Mouse (Mus musculus): ENCODE measurements at regions not wholly inside any gene's neighbourhood (a gene's known extent, or its start where the extent isn't known, plus 50 kb on each side); places are given as distances from the start of the nearest gene placed in this dataset.

DNA sequence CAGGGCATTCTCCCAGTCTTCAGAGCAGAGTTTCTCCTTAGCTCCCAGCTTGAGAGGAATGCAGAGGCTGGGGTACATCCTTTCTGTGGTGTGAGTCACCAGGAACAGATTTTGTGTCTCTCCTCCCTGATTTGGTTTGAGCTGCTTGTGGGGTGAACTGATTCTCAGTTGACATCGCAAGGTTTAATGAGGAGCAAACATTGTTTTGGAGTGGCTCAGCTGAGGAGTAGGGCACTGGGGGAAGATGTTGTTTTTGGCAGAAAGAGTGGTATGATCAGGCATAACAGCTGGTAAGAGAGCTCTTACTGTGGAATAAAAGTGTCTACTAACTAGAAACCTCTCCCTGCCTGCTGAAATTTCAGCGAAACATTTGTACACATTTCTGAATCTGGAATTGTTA, 519.4 kb upstream of the Fam241a start:
- no peak for DNase-seq

DNA sequence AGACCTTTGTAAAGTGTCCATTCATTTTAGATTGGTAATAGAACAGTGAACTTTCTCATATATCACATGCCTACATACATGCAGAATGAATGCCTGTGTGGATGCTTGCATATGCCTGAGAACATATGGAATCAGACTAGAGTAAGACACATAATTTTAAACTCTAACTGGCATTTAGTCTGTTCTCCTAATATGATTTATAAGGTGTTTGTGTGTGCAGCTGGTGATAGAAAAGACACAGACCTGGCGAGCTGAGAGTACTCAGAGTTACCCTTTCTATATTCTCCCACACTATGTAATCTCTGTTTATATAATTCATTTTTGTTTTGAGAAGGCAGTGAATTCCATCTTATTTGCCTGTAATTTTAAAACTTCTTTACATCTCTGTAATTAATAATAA, 517.4 kb upstream of the Fam241a start:
- no peak for DNase-seq

DNA sequence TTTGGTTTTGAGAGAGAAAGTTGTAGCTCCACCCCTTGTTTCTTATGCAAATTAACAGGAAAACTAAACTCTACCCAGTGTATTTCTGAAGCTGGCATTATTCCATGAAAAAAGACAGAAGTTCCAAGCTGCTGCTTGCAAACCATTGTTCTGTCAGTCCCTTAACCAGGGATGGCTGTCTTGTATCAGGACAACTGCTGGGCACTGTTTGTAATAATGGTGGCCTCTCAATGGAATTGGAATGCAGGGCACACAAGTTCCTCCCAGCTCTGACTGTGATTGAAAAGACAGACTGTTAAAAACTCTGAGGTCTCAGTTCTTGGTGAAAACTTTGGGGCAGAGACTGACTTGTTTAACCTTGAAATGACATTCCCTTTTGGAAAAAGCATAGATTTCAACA, 516.0 kb upstream of the Fam241a start:
- no peak for DNase-seq

DNA sequence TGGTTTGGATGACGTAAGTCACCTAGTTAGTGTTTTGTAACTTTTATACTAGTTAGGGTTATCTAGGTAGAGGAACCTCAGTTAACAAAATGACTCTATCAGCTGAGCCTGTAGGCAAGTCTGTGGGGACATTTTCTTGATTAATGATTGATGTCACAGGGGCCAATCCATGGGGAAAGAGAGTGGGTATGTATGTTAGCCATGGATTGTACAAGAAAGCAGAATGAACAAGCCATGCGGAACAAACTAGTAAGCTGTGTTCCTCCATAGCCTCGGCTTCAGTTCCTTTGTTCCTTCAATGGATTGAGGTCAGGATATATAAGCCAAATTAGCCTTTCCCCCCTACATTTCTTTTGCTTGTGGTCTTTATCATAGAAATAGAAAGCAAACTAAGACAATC, 498.7 kb upstream of the Fam241a start:
- DNase-seq = no peak

DNA sequence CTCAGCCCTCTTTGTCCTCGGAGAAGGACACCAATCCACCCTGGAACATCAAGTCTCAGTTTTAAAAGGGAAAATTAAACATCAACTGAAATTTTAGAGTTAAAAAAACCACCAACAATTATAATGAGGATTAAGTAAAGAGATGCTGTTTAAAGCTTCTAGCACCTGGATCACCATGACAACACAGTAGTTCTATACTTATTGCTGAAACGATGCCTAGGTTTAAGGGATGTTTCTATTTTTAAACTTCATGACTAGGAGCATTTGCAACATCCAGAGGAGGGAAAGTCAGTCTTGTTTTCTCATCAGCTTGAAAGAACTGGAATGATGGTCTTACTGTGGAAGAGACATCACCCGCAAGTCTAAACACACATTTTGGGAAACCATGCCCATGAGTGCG, 484.5 kb upstream of the Fam241a start:
- no peak for DNase-seq

DNA sequence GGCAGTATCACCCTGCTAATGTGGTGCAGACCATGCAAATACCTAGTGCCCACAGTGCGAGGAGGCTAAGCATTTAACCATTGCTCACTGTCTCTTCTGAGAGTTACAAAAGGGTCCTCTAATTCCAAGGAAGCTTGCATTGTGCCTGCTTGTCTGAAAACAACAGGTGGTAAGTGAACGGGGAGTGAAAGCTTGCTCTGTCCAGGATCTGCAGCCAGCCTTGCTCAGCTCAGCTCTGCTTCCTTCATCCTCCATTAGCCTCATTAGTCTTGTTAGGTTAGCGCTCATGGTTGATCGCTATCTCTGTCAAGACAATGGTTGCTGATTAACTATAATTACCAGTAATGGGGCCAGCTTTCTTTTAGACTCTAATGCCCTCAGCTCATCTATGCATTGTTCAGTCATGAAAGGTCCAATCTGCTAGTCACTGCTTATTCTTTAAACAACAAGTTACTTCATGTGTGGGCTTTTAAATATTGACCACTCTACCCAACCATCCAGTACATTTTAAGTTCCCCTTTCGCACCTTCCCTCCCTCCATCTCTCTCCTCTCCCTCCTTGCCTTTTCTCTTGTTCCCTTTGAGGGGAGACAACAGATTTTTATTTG, 473.5 kb upstream of the Fam241a start:
- DNase-seq = no peak

DNA sequence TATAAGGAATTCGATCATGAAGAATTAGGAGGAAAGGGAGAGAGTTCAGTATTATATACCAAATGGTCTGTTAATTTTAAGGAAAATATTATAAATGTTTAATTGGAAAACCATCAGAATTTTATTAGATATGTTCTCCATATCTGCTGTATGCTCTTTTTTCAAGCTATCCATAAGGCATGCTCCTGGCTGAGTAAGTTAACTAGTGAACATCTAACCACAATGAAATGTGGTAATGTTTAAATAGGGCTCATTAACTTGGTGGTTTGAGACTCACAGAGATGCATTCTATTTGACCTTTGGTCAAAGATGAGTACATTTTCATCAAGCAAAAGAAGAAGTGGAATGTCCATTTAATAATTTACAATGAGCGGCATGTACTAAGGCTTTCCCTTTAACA, 466.2 kb upstream of the Fam241a start:
- DNase-seq = no peak

DNA sequence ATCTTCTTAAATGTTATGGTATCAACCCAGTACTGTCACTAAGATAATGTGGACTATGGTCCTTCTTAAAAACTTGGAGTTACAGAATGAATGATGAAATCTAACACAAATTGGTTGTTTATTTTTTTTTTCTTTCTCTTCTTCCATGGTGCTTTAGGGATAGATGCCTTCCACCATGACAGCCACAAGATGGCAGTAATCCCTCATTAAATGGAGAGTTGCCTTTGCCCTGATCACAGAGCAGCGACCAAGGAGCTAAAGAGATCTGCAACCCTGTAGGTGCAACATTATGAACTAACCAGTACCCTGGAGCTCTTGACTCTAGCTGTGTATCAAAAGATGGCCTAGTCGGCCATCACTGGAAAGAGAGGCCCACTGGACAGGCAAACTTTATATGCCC, 453.0 kb upstream of the Fam241a start:
- DNase-seq = peak; percentile 18

DNA sequence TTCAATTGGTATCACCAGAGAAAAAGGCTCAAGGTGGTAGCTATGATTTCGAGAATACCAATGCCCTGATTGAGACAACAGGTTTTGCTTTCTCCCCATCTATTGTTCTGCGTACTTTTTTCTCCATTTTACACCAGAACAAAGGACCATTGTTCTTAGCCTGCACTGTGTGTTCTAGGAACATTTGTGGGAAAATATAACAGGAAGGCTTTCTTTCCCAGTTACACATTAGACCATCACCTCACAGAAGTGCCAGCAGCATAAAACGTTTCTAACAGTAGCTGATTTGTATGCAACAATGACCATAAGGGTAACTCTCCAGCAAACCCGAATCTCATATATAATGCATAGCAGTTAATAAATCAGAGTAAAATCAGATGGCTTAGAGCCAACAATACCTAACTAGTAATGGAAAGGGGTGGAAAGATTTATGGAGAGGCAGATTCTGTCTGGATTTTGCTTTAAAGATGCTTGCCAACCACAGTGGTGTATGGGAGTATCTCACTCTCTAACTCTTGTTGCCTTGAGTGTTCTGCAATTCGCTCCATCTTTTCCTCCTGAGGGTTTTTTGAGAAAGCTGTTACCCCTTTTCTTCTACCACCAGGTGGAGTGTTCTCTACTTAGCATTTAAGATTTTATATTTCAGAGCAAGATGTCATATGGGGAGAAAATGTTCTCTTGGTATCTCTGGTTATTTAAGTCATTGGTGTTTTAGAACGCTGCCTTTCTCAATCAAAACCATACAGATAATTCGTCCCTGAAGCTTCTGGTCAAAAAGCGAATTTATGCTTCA, 451.9 kb upstream of the Fam241a start:
- DNase-seq = no peak

DNA sequence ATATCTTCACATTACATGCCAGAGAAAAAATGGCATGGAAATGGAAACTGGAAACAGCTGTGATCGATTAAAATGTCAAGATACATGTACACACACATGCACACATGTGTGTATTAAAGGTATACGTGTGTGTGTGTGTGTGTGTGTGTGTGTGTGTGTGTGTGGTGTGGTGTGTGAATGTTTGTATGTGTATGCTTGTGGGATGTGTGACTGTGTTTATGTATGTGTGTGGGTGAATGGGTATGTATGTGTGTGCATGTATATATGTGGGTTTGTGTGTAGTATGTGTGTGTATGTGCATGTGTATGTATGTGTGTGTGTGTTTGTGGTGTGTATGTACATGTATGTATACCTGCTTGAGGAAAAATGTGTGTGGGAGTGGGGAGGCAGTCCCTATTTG, 441.4 kb upstream of the Fam241a start:
- no peak for DNase-seq

DNA sequence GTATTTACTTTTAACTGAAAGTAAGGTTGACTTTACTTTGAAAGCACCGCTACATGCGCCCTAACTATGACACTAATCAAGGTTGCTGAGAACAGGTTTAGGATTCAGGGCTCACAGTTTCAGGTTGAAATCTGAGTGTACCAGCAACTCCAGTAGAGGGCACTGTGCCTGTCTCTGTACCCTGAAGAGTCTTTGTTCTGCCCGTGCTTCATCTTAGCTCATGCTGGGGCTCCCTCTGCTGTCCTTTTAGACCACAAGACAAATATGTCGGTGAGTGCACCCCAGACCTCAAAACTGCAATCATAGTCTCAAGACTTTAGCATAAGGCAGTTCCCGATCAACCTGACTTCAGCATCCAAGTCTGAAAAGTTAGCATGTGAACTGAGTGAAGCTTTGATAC, 440.9 kb upstream of the Fam241a start:
- peak; percentile 71 for DNase-seq

DNA sequence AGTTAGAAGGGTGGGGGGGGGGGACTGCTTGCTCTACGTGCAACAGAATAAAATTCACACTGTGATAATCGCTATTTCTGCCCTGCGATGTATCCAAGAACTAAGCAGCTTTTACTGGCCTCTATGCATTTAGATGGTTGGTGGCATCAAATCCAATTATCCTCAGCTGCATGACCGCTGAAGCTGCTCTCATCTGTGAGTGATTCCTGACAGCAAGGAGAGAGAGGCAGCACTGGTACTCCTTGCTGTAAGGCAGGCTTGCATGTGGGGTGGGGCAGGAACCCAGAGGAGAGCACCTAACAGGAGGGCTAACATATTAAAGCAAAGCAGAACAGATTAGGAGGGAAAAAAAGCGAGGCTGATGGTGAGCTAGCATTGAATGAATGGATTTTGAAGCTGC, 431.6 kb upstream of the Fam241a start:
- no peak for DNase-seq

DNA sequence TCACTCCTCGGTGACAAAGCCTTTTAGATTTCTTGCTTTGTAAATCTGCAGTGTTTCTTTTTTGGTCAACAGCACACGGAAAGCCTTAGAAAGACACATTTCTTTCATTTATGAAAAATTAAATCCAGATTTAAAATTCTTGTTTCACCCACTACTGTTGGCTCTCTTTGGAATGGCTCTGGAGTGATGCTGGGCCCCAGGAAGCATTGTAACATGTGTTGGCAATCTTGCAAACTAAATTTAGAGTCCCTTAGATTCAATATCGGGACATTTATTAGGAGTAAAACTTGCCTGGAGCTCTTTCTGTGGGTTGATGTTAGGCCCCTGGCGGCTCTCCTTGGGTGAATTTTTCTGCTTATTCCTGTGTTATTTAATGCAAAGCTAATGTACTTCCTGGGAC, 405.2 kb upstream of the Fam241a start:
- no peak for DNase-seq

DNA sequence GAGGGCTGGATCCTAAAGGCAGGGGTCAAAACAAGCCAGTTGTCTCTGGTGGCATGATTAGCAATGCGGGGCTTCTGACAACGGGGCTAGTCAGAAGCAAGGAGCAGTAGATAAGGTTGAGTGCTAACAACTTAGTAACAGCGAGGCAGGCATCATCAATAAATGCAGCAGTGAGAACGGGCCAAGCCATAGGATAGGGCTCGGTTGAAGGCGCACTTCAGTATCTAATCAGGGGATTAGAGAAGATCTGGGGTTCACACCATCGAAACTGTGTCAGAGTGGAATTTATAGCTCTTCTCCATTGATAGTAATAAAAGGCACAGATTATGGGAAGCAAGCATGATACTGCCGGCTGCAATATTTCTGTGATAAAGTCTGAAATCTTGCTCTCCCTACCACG, 402.0 kb upstream of the Fam241a start:
- DNase-seq = no peak

DNA sequence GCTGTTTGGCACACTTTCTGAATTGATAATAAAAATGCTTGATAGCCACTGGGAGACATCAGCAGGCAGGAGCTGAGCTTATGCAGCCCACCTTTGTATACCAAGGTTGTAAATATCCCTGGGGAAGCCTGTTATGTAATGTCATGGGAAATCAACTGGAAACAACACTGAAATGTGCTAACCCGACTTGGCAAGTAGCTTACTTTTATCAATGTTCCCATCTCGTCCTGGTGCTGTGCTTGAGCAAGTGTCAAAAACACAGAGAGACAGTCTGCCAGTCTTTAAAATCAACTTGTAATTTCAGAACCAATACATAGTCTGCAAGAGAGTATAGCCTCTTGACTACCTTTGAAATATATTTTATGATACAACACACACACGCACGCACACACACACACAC, 391.7 kb upstream of the Fam241a start:
- no peak for DNase-seq

DNA sequence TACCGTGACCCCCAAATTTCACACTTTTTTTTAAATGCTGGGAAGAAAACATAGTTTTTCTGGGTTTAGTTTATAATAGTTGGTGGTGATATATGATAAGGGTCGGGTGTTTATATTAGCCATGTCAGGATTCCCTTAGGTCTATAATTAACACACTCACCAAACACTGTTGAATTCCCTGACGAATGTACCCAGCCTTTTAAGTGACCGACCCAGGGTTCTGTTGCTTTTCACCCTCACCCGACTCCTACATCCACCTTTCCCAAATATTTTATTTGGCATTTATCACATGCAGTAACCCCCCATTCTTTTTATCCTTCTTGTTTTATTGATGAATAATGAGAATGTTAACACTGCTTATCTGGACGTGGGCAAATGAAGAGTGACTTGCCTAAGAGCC, 389.1 kb upstream of the Fam241a start:
- no peak for DNase-seq

DNA sequence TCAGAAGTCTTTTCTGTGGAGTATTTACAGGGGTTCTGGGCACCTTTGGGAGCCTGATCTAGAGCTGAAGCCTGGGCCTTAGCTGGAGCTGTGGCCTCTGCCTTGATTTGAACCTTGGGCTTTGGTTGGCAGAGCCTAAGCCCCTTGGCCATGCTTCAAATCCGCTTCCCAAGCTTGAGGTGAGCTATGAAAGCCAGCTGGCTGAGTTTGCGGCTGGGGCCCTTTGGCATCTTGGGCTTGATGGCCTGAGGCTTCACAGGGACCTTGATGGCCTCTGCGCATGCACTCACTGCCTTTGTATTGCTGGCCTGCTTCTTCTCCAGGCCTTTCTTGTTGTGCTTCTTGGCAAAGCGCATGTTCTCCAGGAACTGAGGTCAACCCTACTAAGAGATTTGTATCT, 384.5 kb upstream of the Fam241a start:
- DNase-seq = peak; percentile 6

DNA sequence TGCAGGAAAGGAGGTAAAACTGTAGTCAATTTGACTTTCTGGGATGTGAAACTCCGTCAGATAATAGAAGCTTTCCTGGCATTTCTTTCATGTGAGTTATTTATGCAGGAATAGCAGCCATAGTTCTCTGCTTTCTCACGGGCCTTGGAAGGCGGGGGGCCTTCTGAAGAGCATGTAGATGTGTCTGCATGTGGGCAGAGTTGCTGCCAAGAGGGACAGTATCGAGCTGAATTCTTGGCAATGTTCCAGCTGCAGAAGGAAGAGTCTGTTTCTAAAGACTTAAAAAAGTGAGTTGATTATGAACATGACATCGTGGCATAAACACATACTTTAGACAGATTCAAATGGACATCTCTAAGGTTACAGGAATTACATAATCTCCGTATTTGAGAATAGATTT, 374.5 kb upstream of the Fam241a start:
- no peak for DNase-seq

DNA sequence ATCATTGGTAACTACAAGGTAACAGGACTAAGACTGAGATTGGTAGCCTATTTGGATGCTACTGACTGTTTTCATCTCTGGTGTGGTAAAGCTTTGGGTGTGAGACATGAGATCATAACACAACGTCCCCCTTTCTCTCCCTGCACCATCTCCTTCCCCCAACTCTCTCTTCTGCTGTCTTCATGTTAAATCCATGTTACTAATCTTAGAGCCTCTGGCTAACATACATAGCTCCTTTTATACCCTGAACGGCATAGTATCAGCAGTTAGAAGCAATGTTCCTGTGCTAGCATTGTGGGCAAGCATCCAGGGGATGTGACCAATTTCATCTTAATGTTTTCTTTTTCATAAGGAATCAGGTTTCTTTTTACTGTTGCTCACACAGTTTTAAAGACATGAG, 365.1 kb upstream of the Fam241a start:
- no peak for DNase-seq

DNA sequence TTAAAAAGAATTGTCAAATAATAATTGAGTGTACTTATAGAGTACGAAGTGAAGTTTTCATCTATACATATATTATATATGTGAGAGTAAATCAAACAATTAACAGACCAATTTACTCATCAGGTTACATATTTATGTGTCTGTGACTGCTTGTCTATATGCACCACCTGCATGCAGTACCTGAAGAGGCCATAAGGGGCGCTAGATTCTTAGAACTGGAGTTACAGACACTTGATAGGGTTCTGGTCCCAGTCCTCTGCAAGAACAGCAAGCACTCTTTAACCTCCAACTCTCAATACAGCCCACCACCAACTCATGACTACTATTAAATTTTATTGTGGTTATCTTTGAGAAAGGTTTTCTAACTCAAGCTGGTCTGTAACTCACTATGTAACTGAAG, 351.7 kb upstream of the Fam241a start:
- DNase-seq = no peak

DNA sequence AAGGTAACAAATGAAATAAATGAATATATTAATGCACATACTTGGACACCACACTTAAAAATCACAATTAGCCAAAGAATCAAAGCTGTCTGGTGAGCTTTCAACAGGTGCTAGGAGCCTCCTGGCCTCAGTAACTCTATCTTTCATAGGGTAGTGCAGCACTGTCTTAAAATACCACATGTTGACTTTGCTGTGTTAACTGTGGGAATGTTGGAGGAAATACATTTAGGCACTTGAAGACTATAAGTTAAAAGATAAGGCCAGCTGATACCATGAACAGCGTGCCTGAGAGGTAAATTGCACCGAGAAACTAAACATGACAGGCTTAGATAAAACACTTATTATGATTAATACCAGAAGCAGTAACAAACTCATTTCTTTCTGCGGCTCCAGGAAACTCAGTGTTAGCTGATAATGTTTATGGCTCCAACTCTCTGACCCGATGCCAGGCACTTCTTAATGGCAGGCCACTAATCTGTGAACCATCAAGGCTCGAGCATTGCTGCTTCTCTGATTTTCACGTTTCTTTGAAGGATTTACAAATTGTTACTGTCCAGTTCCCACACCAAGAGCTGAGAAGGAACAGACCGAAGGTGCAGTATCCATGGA, 343.8 kb upstream of the Fam241a start:
- DNase-seq = no peak

DNA sequence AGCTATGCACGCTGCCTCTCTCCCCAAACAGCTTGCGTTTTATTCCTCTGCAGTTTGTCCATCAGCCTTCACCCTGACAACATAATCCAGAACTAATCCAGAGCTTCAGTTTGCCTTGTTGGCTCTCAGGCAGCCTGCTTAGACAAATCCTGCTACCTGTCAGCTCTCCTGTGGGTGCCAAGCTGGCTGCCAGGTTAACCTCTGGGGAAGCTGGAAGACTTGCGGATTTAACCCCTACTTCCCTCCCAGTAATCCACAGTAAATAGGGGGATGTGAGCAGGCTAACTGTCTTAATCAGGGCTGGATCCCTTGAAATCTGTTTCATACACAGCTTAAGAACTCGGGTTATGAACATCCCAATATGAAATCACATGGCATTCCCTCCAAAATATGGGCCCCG, 334.3 kb upstream of the Fam241a start:
- no peak for DNase-seq

DNA sequence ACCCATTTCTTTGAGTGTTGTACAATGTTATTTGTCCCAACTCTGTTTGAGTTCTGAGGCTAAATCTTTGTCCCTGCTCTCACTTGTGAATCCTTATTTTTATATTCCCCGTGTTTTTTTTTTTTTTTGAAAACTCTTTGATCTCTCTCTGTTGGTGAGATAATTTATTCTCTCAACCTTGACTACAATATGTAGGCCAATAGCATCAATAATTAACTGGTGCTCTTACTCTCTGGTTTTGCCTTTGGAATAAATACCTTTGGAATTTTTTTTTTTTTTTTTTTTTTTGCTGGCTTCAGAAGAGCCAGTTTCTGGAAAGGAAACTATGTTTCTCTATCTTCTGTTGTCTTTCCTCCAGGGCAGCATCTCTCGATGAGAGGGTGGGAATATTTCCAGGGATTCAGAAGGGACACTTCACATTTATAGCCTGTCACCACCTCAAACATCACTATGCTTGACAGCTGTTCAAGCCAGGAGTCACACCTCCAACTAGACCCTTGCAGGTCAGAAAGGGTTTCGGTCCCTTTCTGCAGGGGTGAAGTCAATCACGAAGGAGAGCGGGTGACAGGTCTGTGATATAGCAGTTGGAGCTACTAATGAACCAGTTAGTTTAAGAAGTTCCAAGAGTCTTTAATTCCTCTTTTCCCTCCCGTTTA, 330.9 kb upstream of the Fam241a start:
- DNase-seq = no peak
